Mouse (Mus musculus): ENCODE data around the gene Pdzd2. TPM values are rescaled to one million over a fixed set of nuclear protein-coding genes. Genes with fewer than 3 reads are reported as not detected.

Gene Pdzd2
- polyA plus RNA-seq, 1 experiment from 2014 or later = 32.8 TPM

DNA sequence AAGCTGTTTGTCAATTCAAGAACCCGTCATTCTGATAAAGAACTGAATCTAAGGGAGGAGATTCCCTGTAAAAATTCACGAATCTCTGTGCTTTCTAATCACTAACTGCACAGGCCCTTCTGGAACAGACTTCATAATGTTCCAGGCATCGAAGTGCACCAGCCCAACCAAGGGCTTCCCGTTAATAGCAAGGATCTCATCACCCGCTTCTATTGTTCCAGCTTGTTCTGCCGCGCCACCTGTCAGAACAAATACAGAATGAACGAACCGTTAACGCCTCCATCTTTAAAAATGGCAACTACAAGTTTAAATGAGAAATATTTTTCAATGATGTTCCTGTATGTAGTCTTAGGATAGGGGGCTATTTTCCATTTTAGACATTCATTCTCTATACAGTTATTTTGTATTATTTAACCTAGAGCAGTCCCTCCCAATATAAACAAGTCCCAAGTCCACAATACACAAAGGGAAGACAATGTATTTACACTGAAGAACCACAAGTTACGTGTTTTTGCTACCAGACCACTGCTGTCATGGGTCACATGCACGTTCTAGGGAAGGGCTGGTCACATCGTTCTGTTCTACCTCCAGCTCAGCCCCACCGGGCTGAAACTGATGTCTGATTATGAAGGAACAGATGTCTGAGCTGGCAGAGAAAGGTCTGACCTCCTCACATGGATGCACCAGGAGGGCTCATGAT is 377.6 kb downstream of the Pdzd2 start:
- Histone ChIP-seq H3K9ac (replicated peaks; ENCODE audit: low read depth, low read length) (no peak overlapping the region), H3K27me3 (ENCODE audit: control insufficient read depth, insufficient read depth, low read length) (no peaks in the 10 kb centered on the region), H3K4me3 (ENCODE audit: low read depth, low read length) (no peak overlapping the region), H3K4me2 (replicated peaks; ENCODE audit: low read depth, low read length) (no peak overlapping the region), H3K9me3 (ENCODE audit: control insufficient read depth, low read depth, low read length) (no peaks in the 10 kb centered on the region), H3K4me1 (ENCODE audit: control insufficient read depth, insufficient read depth, low read length) (no peaks in the 10 kb centered on the region), H3K27ac (ENCODE audit: low read length) (no peak overlapping the region), H3K36me3 (ENCODE audit: control insufficient read depth, insufficient read depth, low read length) (peaks cover 5% of the 10 kb centered on the region)
- WGBS = 91% methylated on average over 14 of the region's 14 CpGs
- ATAC-seq (ENCODE audit: insufficient number of reproducible peaks, insufficient read depth, low FRiP score, low read depth) = no peak

DNA sequence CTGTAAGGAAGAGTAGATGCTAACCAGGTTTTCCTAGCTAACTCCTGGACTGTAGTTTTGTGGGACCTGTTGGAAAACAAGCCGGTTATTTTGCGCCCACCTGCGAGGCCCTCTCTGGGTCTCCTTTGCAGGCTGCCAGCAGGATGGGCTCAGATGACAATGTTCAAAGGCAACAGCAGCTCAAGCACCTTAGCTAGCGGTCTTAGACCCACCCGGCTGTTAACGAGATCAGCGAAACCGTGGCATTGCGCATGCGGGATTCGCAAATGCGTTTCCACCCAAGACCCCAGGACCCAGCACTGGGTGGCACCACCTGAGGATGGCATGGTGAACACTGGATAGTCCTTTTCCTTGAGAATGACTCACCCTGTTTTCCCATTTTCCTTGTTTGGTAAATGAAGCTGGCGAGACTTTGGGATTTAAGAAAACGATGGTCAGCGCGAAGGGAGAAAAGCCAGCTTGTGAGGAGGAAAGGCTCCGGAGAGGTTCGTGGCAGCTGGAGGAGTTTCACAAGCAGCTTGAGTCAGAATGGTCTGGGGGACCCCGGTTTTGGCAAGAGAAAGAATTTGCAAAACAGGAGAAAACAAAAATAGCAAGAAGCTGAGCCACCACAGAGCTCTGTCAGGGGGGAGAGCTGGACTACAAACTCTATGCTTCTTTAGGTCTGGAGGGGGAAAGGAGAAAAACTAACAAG is 379.1 kb downstream of the Pdzd2 start:
- no peaks in the 10 kb centered on the region for H3K9me3 ChIP-seq (ENCODE audit: control insufficient read depth, low read depth, low read length)
- 71% methylated on average over 19 of the region's 19 CpGs for WGBS
- H3K4me1 ChIP-seq (ENCODE audit: control insufficient read depth, insufficient read depth, low read length) = no peaks in the 10 kb centered on the region
- H3K9ac ChIP-seq (replicated peaks; ENCODE audit: low read depth, low read length) = no peak overlapping the region
- no peak overlapping the region for H3K27ac ChIP-seq (ENCODE audit: low read length)
- peaks cover 9% of the 10 kb centered on the region for H3K36me3 ChIP-seq (ENCODE audit: control insufficient read depth, insufficient read depth, low read length)
- no peaks in the 10 kb centered on the region for H3K27me3 ChIP-seq (ENCODE audit: control insufficient read depth, insufficient read depth, low read length)
- H3K4me2 ChIP-seq (replicated peaks; ENCODE audit: low read depth, low read length) = no peak overlapping the region
- H3K4me3 ChIP-seq (ENCODE audit: low read depth, low read length) = no peak overlapping the region
- ATAC-seq (ENCODE audit: insufficient number of reproducible peaks, insufficient read depth, low FRiP score, low read depth) = no peak

DNA sequence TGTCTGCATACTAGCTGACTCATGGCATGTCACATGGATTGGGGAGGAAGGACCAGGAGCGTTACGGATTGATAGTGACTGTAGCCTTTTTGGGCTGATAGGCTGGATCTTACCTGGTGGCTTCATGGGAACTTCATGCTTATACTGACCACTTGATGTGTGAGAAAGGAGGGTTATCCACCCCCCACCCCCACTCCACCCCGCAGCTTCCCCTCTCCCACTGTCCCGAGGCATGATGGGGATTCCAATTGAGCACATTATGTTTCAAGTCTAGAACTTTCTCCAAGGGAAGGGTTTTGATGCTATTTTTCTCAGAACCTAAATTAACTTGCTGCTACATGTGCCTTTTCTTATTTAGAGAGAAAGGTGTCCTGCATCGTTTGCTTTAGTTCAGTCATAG is 381.3 kb downstream of the Pdzd2 start:
- Histone ChIP-seq H3K9me3 (ENCODE audit: control insufficient read depth, low read depth, low read length) (no peaks in the 10 kb centered on the region), H3K4me3 (ENCODE audit: low read depth, low read length) (no peak overlapping the region), H3K4me1 (ENCODE audit: control insufficient read depth, insufficient read depth, low read length) (no peaks in the 10 kb centered on the region), H3K27ac (ENCODE audit: low read length) (no peak overlapping the region), H3K9ac (replicated peaks; ENCODE audit: low read depth, low read length) (no peak overlapping the region), H3K36me3 (ENCODE audit: control insufficient read depth, insufficient read depth, low read length) (peaks cover 16% of the 10 kb centered on the region), H3K4me2 (replicated peaks; ENCODE audit: low read depth, low read length) (no peak overlapping the region), H3K27me3 (ENCODE audit: control insufficient read depth, insufficient read depth, low read length) (no peaks in the 10 kb centered on the region)
- WGBS = 94% methylated on average over 5 of the region's 5 CpGs
- ATAC-seq (ENCODE audit: insufficient number of reproducible peaks, insufficient read depth, low FRiP score, low read depth) = no peak

DNA sequence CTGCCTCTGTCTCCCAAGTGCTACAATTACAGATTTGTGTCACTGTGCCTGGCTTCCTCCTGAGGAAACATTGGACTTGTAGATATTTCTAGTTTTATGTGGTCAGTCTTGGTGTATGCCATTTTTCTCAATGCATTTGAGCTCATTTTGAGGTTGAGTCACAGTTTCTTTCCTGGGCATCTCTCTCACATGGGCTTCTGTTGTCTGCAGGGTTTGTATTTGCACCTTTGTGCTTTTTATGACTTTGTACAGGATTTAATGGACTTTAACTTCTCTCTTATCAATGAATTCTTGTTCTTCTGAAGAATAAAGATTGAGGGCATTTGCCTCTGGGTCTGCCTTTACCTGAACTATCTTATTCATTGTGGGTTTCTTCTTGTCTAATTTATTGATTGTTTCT is 382.3 kb downstream of the Pdzd2 start:
- Histone ChIP-seq H3K4me3 (ENCODE audit: low read depth, low read length) (no peak overlapping the region), H3K9me3 (ENCODE audit: control insufficient read depth, low read depth, low read length) (no peaks in the 10 kb centered on the region), H3K4me1 (ENCODE audit: control insufficient read depth, insufficient read depth, low read length) (no peaks in the 10 kb centered on the region), H3K27me3 (ENCODE audit: control insufficient read depth, insufficient read depth, low read length) (no peaks in the 10 kb centered on the region), H3K36me3 (ENCODE audit: control insufficient read depth, insufficient read depth, low read length) (peaks cover 20% of the 10 kb centered on the region), H3K9ac (replicated peaks; ENCODE audit: low read depth, low read length) (no peak overlapping the region), H3K27ac (ENCODE audit: low read length) (no peak overlapping the region), H3K4me2 (replicated peaks; ENCODE audit: low read depth, low read length) (no peak overlapping the region)
- ATAC-seq (ENCODE audit: insufficient number of reproducible peaks, insufficient read depth, low FRiP score, low read depth) = no peak

DNA sequence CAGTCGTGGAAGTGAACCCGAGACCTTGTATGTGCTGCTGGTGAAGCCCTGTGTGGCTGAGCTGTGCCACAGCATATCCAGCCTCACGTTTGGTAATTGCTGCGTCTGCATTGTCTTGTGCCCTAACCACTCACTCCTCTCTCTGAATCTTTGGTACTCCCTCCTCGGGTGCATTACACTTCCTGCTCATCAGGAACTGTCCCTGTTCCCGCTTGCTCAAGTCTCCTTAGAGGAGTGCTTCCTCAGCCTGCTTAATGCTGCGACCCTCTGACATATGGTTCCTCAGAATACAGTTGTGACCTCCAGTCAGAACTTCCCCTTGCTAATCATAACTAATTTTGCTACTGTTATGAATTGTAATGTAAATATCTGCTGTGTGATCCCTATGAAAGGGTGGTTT is 383.8 kb downstream of the Pdzd2 start:
- Histone ChIP-seq H3K4me1 (ENCODE audit: control insufficient read depth, insufficient read depth, low read length) (no peaks in the 10 kb centered on the region), H3K36me3 (ENCODE audit: control insufficient read depth, insufficient read depth, low read length) (peaks cover 20% of the 10 kb centered on the region), H3K27me3 (ENCODE audit: control insufficient read depth, insufficient read depth, low read length) (no peaks in the 10 kb centered on the region), H3K27ac (ENCODE audit: low read length) (0 out of 2 replicates have a peak overlapping the region, but pooled peaks have one; percentile 4), H3K4me3 (ENCODE audit: low read depth, low read length) (no peak overlapping the region), H3K9ac (replicated peaks; ENCODE audit: low read depth, low read length) (no peak overlapping the region), H3K4me2 (replicated peaks; ENCODE audit: low read depth, low read length) (no peak overlapping the region), H3K9me3 (ENCODE audit: control insufficient read depth, low read depth, low read length) (no peaks in the 10 kb centered on the region)
- WGBS = 72% methylated on average over 7 of the region's 7 CpGs
- no peak for ATAC-seq (ENCODE audit: insufficient number of reproducible peaks, insufficient read depth, low FRiP score, low read depth)

DNA sequence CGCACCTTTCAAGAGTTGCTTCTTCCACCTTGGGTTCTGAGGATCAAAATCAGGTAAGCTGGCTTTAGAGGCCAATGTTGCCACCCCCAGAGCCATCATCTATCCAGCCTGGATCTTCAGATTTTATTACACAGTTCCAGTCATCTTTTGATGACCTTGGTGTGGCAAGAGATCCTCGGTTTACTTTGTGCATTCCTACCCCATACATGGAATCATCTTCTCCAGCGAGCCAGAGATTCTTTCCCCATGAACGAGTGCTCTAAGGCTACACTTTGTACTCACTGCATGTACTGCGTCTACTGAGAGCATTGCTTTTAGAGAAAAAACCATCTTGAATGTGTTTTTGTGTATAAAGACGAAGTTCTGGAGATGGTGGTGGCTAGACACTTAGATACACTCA is 384.5 kb downstream of the Pdzd2 start:
- H3K9me3 ChIP-seq (ENCODE audit: control insufficient read depth, low read depth, low read length) = no peaks in the 10 kb centered on the region
- H3K4me3 ChIP-seq (ENCODE audit: low read depth, low read length) = no peak overlapping the region
- no peak overlapping the region for H3K4me2 ChIP-seq (replicated peaks; ENCODE audit: low read depth, low read length)
- no peak for ATAC-seq (ENCODE audit: insufficient number of reproducible peaks, insufficient read depth, low FRiP score, low read depth)
- no peak overlapping the region for H3K9ac ChIP-seq (replicated peaks; ENCODE audit: low read depth, low read length)
- H3K4me1 ChIP-seq (ENCODE audit: control insufficient read depth, insufficient read depth, low read length) = no peaks in the 10 kb centered on the region
- whole genome bisulfite sequencing = 90% methylated on average over 6 of the region's 6 CpGs
- H3K27ac ChIP-seq (ENCODE audit: low read length) = no peak overlapping the region
- H3K27me3 ChIP-seq (ENCODE audit: control insufficient read depth, insufficient read depth, low read length) = no peaks in the 10 kb centered on the region
- H3K36me3 ChIP-seq (ENCODE audit: control insufficient read depth, insufficient read depth, low read length) = peaks cover 20% of the 10 kb centered on the region

DNA sequence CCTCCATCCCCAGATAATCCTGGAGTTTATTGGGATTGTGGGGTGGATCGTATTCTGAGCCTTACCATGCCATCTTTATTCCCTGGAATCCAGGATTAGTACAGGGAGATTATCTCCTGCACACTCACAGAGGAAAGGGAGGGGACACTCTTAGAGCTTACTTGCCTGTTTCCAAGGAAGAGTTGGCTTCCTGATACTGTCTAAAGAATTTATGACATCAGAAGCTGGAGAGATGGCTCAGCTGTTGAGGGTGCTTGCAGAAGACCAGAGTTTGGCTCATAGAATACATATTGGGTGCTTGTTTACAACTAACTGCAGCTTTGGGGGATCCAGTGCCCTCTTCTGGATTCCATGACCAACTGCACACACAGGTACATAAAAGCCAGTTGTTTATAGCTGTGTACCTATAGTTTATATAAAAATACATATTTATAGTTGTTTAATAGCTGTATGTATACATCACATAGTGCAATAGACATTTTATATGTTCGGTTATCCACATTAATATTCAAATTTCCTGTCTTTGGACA is 385.4 kb downstream of the Pdzd2 start:
- Histone ChIP-seq H3K4me3 (ENCODE audit: low read depth, low read length) (no peak overlapping the region), H3K36me3 (ENCODE audit: control insufficient read depth, insufficient read depth, low read length) (peaks cover 28% of the 10 kb centered on the region), H3K4me1 (ENCODE audit: control insufficient read depth, insufficient read depth, low read length) (no peaks in the 10 kb centered on the region), H3K27ac (ENCODE audit: low read length) (no peak overlapping the region), H3K4me2 (replicated peaks; ENCODE audit: low read depth, low read length) (no peak overlapping the region), H3K9ac (replicated peaks; ENCODE audit: low read depth, low read length) (no peak overlapping the region), H3K9me3 (ENCODE audit: control insufficient read depth, low read depth, low read length) (no peaks in the 10 kb centered on the region), H3K27me3 (ENCODE audit: control insufficient read depth, insufficient read depth, low read length) (no peaks in the 10 kb centered on the region)
- ATAC-seq (ENCODE audit: insufficient number of reproducible peaks, insufficient read depth, low FRiP score, low read depth) = no peak
- 93% methylated on average over 2 of the region's 2 CpGs for WGBS

DNA sequence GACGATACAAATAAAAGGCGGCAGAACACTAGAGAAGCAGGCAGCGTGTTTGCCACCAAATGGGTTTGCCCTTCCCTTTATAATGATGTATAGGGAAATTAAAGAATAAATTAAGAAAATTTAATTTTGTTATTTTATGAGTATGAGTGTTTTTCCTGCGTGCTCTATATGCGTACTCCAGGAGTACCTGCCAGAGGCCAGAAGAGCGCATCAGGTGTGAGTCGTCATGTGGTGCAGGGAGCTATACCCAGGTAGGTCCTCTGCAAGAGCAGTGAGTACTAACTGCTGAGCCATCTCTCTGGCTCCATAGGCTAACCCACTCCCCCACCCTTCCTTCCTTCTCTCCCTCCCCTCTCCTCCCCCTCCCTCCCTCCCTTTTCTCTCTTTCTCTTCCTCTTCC is 388.3 kb downstream of the Pdzd2 start:
- no peak for ATAC-seq (ENCODE audit: insufficient number of reproducible peaks, insufficient read depth, low FRiP score, low read depth)
- Histone ChIP-seq H3K4me3 (ENCODE audit: low read depth, low read length) (no peak overlapping the region), H3K27ac (ENCODE audit: low read length) (no peak overlapping the region), H3K27me3 (ENCODE audit: control insufficient read depth, insufficient read depth, low read length) (no peaks in the 10 kb centered on the region), H3K4me1 (ENCODE audit: control insufficient read depth, insufficient read depth, low read length) (no peaks in the 10 kb centered on the region), H3K4me2 (replicated peaks; ENCODE audit: low read depth, low read length) (no peak overlapping the region), H3K9ac (replicated peaks; ENCODE audit: low read depth, low read length) (no peak overlapping the region), H3K9me3 (ENCODE audit: control insufficient read depth, low read depth, low read length) (no peaks in the 10 kb centered on the region), H3K36me3 (ENCODE audit: control insufficient read depth, insufficient read depth, low read length) (peaks cover 33% of the 10 kb centered on the region)
- 95% methylated on average over 7 of the region's 7 CpGs for WGBS
